Mouse (Mus musculus) hindbrain, embryonic 13.5 days (tissue): Measurements from ENCODE around the gene Pheta1. TPM values are rescaled to one million over a fixed set of nuclear protein-coding genes. Genes with fewer than 3 reads are reported as not detected.

Experiments
- ATAC-seq: fragments of 200-750 bp; cut with Nextera tagmentation; 2 replicates; pipeline ENCODE4 v1.8.0; 2017; ENCODE audit warnings: moderate TSS enrichment; ENCODE audit not compliant: low FRiP score
- H3K27ac ChIP-seq: fragments of 300-500 bp; sonication (generic); 2 replicates; pipeline ENCODE4 v1.5.1; 2015; ENCODE audit warnings: inconsistent platforms, mild to moderate bottlenecking, moderate library complexity
- H3K27me3 ChIP-seq: fragments of 300-500 bp; sonication (generic); 2 replicates; pipeline ENCODE4 v1.6.1; 2015; ENCODE audit warnings: mild to moderate bottlenecking, inconsistent platforms
- H3K36me3 ChIP-seq: fragments of 300-500 bp; sonication (generic); 2 replicates; pipeline ENCODE4 v1.6.1; 2015; ENCODE audit warnings: mild to moderate bottlenecking, inconsistent platforms
- H3K4me1 ChIP-seq: fragments of 300-500 bp; sonication (generic); replicated peaks from 2 replicates; pipeline ENCODE4 v1.6.1; 2015; ENCODE audit warnings: inconsistent platforms
- H3K4me2 ChIP-seq: fragments of 300-500 bp; sonication (generic); 2 replicates; pipeline ENCODE4 v1.6.1; 2015; ENCODE audit warnings: inconsistent platforms, mild to moderate bottlenecking, moderate library complexity
- H3K4me3 ChIP-seq: fragments of 300-500 bp; sonication (generic); 2 replicates; pipeline ENCODE4 v1.5.1; 2015; ENCODE audit warnings: mild to moderate bottlenecking, inconsistent platforms
- H3K9ac ChIP-seq: fragments of 300-500 bp; sonication (generic); 2 replicates; pipeline ENCODE4 v1.6.1; 2015; ENCODE audit warnings: mild to moderate bottlenecking, inconsistent platforms
- H3K9me3 ChIP-seq: fragments of 300-500 bp; sonication (generic); 2 replicates; pipeline ENCODE4 v1.6.1; 2016; ENCODE audit warnings: inconsistent platforms
- WGBS: fragments of 180-500 bp; shearing (Covaris S2); methylation state at CpG from one replicate; pipeline ENCODE4 v1.1.7; 2015; 5-methylcytosine and 5-hydroxymethylcytosine counted together
- microRNA-seq: library from miRNA; unstranded; fragments of <30 nt; microRNA quantifications from one replicate; pipeline ENCODE4, GENCODE M21; 2016
- polyA plus RNA-seq: library from polyadenylated mRNA; unstranded; fragments of >200 nt; fragmentation: Nextera tagmentation; extraction: Ambion mirVana; gene quantifications from 2 replicates; pipeline ENCODE4 v1.2.1, GENCODE M21; 2015

The Pheta1 gene
- polyA plus RNA-seq, 1 experiment from 2014 or later = 45.5 TPM

- Histone ChIP-seq H3K9me3 (no peaks in the 10 kb centered on the region), H3K4me2 (0 out of 2 replicates have a peak overlapping the region, but pooled peaks have one; percentile 18), H3K9ac (0 out of 2 replicates have a peak overlapping the region, but pooled peaks have one; percentile 13), H3K27me3 (no peaks in the 10 kb centered on the region), H3K4me1 (peaks cover 30% of the 10 kb centered on the region), H3K4me3 (no peak overlapping the region), H3K27ac (peak overlapping the region; percentile 87), H3K36me3 (no peaks in the 10 kb centered on the region)
- no peak for ATAC-seq
- WGBS = 24% methylated on average over 23 of the region's 23 CpGs
These were observed 54.3 kb downstream of the Pheta1 start for GRCm38 (mm10) chr5:121902809-121903745.

Small RNAs within 50 kb of the gene (microRNA-seq; reads per million reads assigned to microRNA genes)
- not detected for gene Mir7031

Other genes starting within 250 kb of the Pheta1 start
- gene Acad12, start 230.0 kb upstream of the Pheta1 start, polyA plus RNA-seq = 1.7 and 1.8 TPM in 2 replicates
- 1.7 and 1.9 TPM in 2 replicates for gene Acad10, start 188.5 kb upstream of the Pheta1 start, polyA plus RNA-seq
- gene Brap, start 188.4 kb upstream of the Pheta1 start, polyA plus RNA-seq = 44.3 and 44.5 TPM in 2 replicates
- 60.9 and 68.3 TPM in 2 replicates for gene Atxn2, start 137.6 kb upstream of the Pheta1 start, polyA plus RNA-seq
- gene Sh2b3, start 11.3 kb upstream of the Pheta1 start, polyA plus RNA-seq = 6.4 and 6.5 TPM in 2 replicates
- 28.1 and 29.1 TPM in 2 replicates for gene Cux2, start 201.1 kb downstream of the Pheta1 start, polyA plus RNA-seq